ENCODE assay signal across 29 mouse cellular contexts in the genomic region with DNA sequence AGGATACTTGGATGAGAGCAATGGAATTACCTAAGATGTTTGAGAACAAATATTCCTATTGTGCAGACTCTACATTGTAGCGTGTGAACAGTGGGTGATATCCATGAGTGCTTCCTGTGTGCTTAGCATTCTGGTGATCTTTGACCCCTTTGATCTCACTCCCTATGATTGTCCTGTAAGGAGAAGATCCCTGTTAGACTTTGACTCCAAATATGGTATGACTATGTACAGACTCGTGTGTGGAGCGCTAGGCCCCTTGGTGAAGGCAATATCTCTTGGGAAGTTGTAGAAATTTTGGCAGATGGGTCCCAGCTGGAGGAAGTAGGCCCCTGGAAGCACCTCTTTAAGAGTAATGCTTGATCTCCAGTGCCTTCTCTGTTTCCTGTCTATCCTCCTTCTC.
DNase-seq lines count a peak whose midpoint lies in the region; ATAC-seq and TF ChIP-seq lines count a peak whose summit lies in the region.
"Had no signal": no experiment of that assay in that cellular context is flagged by ENCODE, and none has a peak within 500 bp of the region (broad histone marks: within the 10 kb centered on the region; RNA-seq: fewer than 3 reads in every experiment).

No protein-coding gene starts in this region.

- no peaks in the 10 kb centered on the region for H3K27me3 ChIP-seq in kidney, adult 2 months (replicated peaks; ENCODE audit: control insufficient read depth, insufficient read depth, low read length)
- H3K27me3 ChIP-seq in kidney, embryonic 14.5 days (ENCODE audit: control insufficient read depth, insufficient read depth, low read length) = no peaks in the 10 kb centered on the region
- H3K27me3 ChIP-seq in stomach, embryonic 14.5 days (ENCODE audit: control insufficient read depth, insufficient read depth, low read length) = no peaks in the 10 kb centered on the region
- H3K27me3 ChIP-seq in stomach, postnatal 0 days (ENCODE audit: control insufficient read depth, insufficient read depth, low read length) = no peaks in the 10 kb centered on the region
- no peaks in the 10 kb centered on the region for H3K27me3 ChIP-seq in intestine, postnatal 0 days (replicated peaks; ENCODE audit: control insufficient read depth, insufficient read depth, low read length)
- H3K27me3 ChIP-seq: CH12.LX; embryonic facial prominence, embryonic 13.5 days; forebrain, embryonic 12.5 days; forebrain, embryonic 15.5 days; hindbrain, embryonic 12.5 days; hindbrain, embryonic 15.5 days; Patski had no signal

- no peak for TF ChIP-seq EP300 in stomach, postnatal 0 days (optimal IDR thresholded peaks at IDR 0.05)

- no peaks in the 10 kb centered on the region for H3K36me3 ChIP-seq in kidney, adult 2 months (ENCODE audit: control insufficient read depth, insufficient read depth, low read length)
- no peaks in the 10 kb centered on the region for H3K36me3 ChIP-seq in kidney, embryonic 14.5 days (ENCODE audit: control insufficient read depth, insufficient read depth, low read length)
- no peaks in the 10 kb centered on the region for H3K36me3 ChIP-seq in stomach, embryonic 14.5 days (ENCODE audit: control insufficient read depth, insufficient read depth, low read length)
- H3K36me3 ChIP-seq in stomach, postnatal 0 days (ENCODE audit: control insufficient read depth, insufficient read depth, low read length) = no peaks in the 10 kb centered on the region
- H3K36me3 ChIP-seq in intestine, postnatal 0 days (ENCODE audit: control insufficient read depth, insufficient read depth) = no peaks in the 10 kb centered on the region
- H3K36me3 ChIP-seq: embryonic facial prominence, embryonic 10.5 days; embryonic facial prominence, embryonic 13.5 days; forebrain, embryonic 12.5 days; forebrain, embryonic 15.5 days; G1E; hindbrain, embryonic 12.5 days; hindbrain, embryonic 15.5 days had no signal

- no peak overlapping the region for H3K9ac ChIP-seq in kidney, embryonic 14.5 days (ENCODE audit: low read depth, low read length)
- no peak overlapping the region for H3K9ac ChIP-seq in stomach, embryonic 14.5 days (replicated peaks; ENCODE audit: low read depth, low read length)
- no peak overlapping the region for H3K9ac ChIP-seq in stomach, postnatal 0 days (ENCODE audit: low read length)
- H3K9ac ChIP-seq in intestine, postnatal 0 days (ENCODE audit: low read depth, low read length) = no peak overlapping the region
- H3K9ac ChIP-seq: embryonic facial prominence, embryonic 13.5 days; forebrain, embryonic 12.5 days; forebrain, embryonic 15.5 days; hindbrain, embryonic 12.5 days; hindbrain, embryonic 15.5 days had no signal

- no peak overlapping the region for H3K27ac ChIP-seq in kidney, adult 2 months (ENCODE audit: insufficient read depth, low read depth, low read length)
- no peak overlapping the region for H3K27ac ChIP-seq in kidney, embryonic 14.5 days (ENCODE audit: low read depth, low read length)
- H3K27ac ChIP-seq in stomach, embryonic 14.5 days (ENCODE audit: low read length) = no peak overlapping the region
- H3K27ac ChIP-seq in stomach, postnatal 0 days (replicated peaks) = no peak overlapping the region
- H3K27ac ChIP-seq in intestine, postnatal 0 days (ENCODE audit: low read depth, low read length) = no peak overlapping the region
- H3K27ac ChIP-seq: embryonic facial prominence, embryonic 10.5 days; forebrain, embryonic 12.5 days; forebrain, embryonic 15.5 days; gastrocnemius, adult 2 months; hindbrain, embryonic 12.5 days; hindbrain, embryonic 15.5 days had no signal

- no peaks in the 10 kb centered on the region for H3K4me1 ChIP-seq in kidney, adult 2 months (ENCODE audit: control insufficient read depth, insufficient read depth, low read length)
- H3K4me1 ChIP-seq in kidney, embryonic 14.5 days (ENCODE audit: control insufficient read depth, insufficient read depth, low read length) = no peaks in the 10 kb centered on the region
- H3K4me1 ChIP-seq in stomach, embryonic 14.5 days (ENCODE audit: control insufficient read depth, insufficient read depth, low read length) = no peaks in the 10 kb centered on the region
- no peaks in the 10 kb centered on the region for H3K4me1 ChIP-seq in stomach, postnatal 0 days (replicated peaks; ENCODE audit: control insufficient read depth, insufficient read depth)
- no peaks in the 10 kb centered on the region for H3K4me1 ChIP-seq in intestine, postnatal 0 days (replicated peaks; ENCODE audit: control insufficient read depth, insufficient read depth, low read length)
- H3K4me1 ChIP-seq: forebrain, embryonic 12.5 days; forebrain, embryonic 15.5 days; hindbrain, embryonic 12.5 days; hindbrain, embryonic 15.5 days had no signal

- H3K4me2 ChIP-seq in kidney, embryonic 14.5 days (replicated peaks; ENCODE audit: low read depth, low read length) = no peak overlapping the region
- no peak overlapping the region for H3K4me2 ChIP-seq in stomach, embryonic 14.5 days (replicated peaks; ENCODE audit: low read depth, low read length)
- no peak overlapping the region for H3K4me2 ChIP-seq in stomach, postnatal 0 days (replicated peaks; ENCODE audit: low read depth)
- H3K4me2 ChIP-seq in intestine, postnatal 0 days (replicated peaks; ENCODE audit: low read depth) = no peak overlapping the region
- H3K4me2 ChIP-seq: embryonic facial prominence, embryonic 13.5 days; forebrain, embryonic 12.5 days; forebrain, embryonic 15.5 days; heart, embryonic 11.5 days; hindbrain, embryonic 12.5 days; hindbrain, embryonic 15.5 days had no signal

- DNase-seq in kidney, adult 2 months = peak; percentile 3
- DNase-seq in kidney, adult 9 months = no peak
- DNase-seq in kidney, postnatal 14 days = peak; percentile 2
- no peak for DNase-seq in stomach, postnatal 0 days (ENCODE audit: low spot score)
- no peak for DNase-seq in frontal cortex, postnatal 25 days (ENCODE audit: low spot score in 2 of 2)
- DNase-seq: adrenal gland, postnatal 10 days; adrenal gland, postnatal 36 days; B cell, adult 2 months; cerebellum, adult 18-20 months; cerebellum, adult 9-10 months; cerebellum, postnatal 14 days; embryo, embryonic 11 days; gastrocnemius, adult 2 months; gastrocnemius, postnatal 14 days; heart, adult 11 months had no signal

- ATAC-seq in kidney, embryonic 14.5 days (ENCODE audit: low FRiP score, low TSS enrichment) = no peak
- ATAC-seq in stomach, embryonic 14.5 days (ENCODE audit: insufficient number of reproducible peaks, insufficient read depth, low FRiP score, low read depth) = peak; percentile 53; the same call in 1 of the 2 replicates
- no peak for ATAC-seq in stomach, postnatal 0 days (ENCODE audit: low FRiP score, low TSS enrichment)
- peak; percentile 81 for ATAC-seq in intestine, postnatal 0 days
- ATAC-seq: forebrain, embryonic 15.5 days; Patski had no signal

- no peak overlapping the region for H3K4me3 ChIP-seq in kidney, adult 2 months (ENCODE audit: insufficient read depth, low read depth, low read length)
- H3K4me3 ChIP-seq in kidney, embryonic 14.5 days (ENCODE audit: low read length) = no peak overlapping the region
- no peak overlapping the region for H3K4me3 ChIP-seq in stomach, embryonic 14.5 days (ENCODE audit: low read depth, low read length)
- no peak overlapping the region for H3K4me3 ChIP-seq in stomach, postnatal 0 days (ENCODE audit: low read depth, low read length)
- H3K4me3 ChIP-seq in intestine, postnatal 0 days (ENCODE audit: low read depth, low read length) = no peak overlapping the region
- H3K4me3 ChIP-seq: embryonic facial prominence, embryonic 10.5 days; embryonic facial prominence, embryonic 13.5 days; erythroblast, embryonic 14.5 days; forebrain, embryonic 12.5 days; forebrain, embryonic 15.5 days; gastrocnemius, adult 2 months; hindbrain, embryonic 12.5 days; hindbrain, embryonic 15.5 days had no signal

- no peaks in the 10 kb centered on the region for H3K9me3 ChIP-seq in kidney, embryonic 14.5 days (ENCODE audit: control insufficient read depth, low read length)
- H3K9me3 ChIP-seq in stomach, embryonic 14.5 days (ENCODE audit: control insufficient read depth, low read depth, low read length) = no peaks in the 10 kb centered on the region
- no peaks in the 10 kb centered on the region for H3K9me3 ChIP-seq in stomach, postnatal 0 days (ENCODE audit: control insufficient read depth, low read length)
- H3K9me3 ChIP-seq in intestine, postnatal 0 days (ENCODE audit: control insufficient read depth) = no peaks in the 10 kb centered on the region
- H3K9me3 ChIP-seq: embryonic facial prominence, embryonic 10.5 days; embryonic facial prominence, embryonic 13.5 days; forebrain, embryonic 12.5 days; forebrain, embryonic 15.5 days; hindbrain, embryonic 12.5 days; hindbrain, embryonic 15.5 days had no signal

- no peak for TF ChIP-seq CTCF in kidney, adult 2 months (conservative IDR thresholded peaks at IDR 0.05; ENCODE audit: insufficient read depth, insufficient read length, low read depth, low read length)
- no peak for TF ChIP-seq CTCF in stomach, postnatal 0 days (IDR thresholded peaks at IDR 0.05; ENCODE audit: low read depth)
- no peak for TF ChIP-seq CTCF in intestine, postnatal 0 days (IDR thresholded peaks at IDR 0.05; ENCODE audit: low read depth)

- WGBS in kidney, adult 2 months = 47% methylated on average over 3 of the region's 3 CpGs
- WGBS in kidney, embryonic 14.5 days = 37% methylated on average over 3 of the region's 3 CpGs
- 42% methylated on average over 3 of the region's 3 CpGs for WGBS in stomach, embryonic 14.5 days
- WGBS in stomach, postnatal 0 days = 48% methylated on average over 3 of the region's 3 CpGs
- 22% methylated on average over 3 of the region's 3 CpGs for WGBS in intestine, postnatal 0 days

- TF ChIP-seq POLR2A in kidney, adult 2 months (IDR thresholded peaks at IDR 0.05; ENCODE audit: low read depth, low read length) = no peak

Comparison
In these comparisons a context has a peak if more than half of its experiments do, and no peak if none do; other contexts are left out.
1. DNase-seq: peak in kidney, adult 2 months (single experiment) and kidney, postnatal 14 days (single experiment); none in kidney, adult 9 months (single experiment), stomach, postnatal 0 days (single experiment) and frontal cortex, postnatal 25 days (0 of 2).
2. ATAC-seq: peak in stomach, embryonic 14.5 days (single experiment) and intestine, postnatal 0 days (single experiment); none in kidney, embryonic 14.5 days (single experiment) and stomach, postnatal 0 days (single experiment).